Mouse (Mus musculus): ENCODE results near the gene Ube2f. TPM values are rescaled to one million over a fixed set of nuclear protein-coding genes. Genes with fewer than 3 reads are reported as not detected.

Ube2f gene
- total RNA-seq (2021): 10 to 100 TPM; 56.3 to 57.2 TPM
- long read RNA-seq, experiment 1, full-length matches to known transcripts: 54 of 61 reads
- long read RNA-seq, experiment 1, partial matches to known transcripts: 2 of 61 reads
- long read RNA-seq, experiment 1, other reads (novel, unspliced or antisense): 5 of 61 reads
- long read RNA-seq, experiment 2, full-length matches to known transcripts: 60 of 65 reads
- long read RNA-seq, experiment 2, partial matches to known transcripts: 2 of 65 reads
- long read RNA-seq, experiment 2, other reads (novel, unspliced or antisense): 3 of 65 reads

DNA sequence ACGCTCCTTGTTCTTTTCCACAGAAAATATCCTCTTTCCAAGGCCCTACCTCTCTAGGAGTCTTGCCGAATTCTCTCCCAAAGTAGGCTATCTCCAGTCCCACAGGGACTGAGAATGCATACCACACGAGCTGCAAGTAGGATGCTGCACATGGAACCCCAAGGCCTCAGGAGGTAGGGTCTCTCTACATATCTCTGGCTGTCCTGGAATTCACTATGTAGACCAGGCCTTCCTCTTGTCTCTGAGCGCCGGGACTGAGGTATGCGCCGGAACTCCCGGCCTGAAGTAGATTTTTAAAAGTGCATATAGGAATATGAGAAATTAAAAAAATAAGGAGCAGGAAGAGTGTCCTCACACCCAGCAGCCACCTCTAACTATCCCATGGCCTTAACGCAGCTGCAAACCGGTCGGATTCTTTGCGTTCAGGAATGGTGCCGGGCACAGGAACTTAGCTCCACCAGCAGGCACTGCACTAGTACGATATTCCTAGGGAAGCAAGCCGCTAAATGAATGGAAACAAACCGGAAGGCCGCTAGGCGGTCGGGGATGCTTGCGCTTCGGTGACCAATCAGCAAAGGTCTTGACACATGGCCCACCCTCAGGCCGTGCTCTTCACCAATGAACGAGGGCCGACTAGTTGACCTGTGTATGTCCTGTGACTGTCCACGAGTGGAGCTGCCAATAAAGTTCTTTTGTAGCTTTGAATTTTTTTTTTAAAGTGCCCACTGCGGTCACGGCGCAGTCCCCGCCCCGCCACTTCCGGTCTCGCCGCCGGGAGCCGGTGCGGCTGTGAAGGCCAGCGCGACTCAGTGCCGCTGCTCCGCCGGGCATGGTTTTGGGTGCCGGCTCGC, at the start of gene Ube2f:
Gene Ube2f (plus strand): TSS at position 741 of the 851 bp plus-strand sequence.
- peak; percentile 89 for DNase-seq

DNA sequence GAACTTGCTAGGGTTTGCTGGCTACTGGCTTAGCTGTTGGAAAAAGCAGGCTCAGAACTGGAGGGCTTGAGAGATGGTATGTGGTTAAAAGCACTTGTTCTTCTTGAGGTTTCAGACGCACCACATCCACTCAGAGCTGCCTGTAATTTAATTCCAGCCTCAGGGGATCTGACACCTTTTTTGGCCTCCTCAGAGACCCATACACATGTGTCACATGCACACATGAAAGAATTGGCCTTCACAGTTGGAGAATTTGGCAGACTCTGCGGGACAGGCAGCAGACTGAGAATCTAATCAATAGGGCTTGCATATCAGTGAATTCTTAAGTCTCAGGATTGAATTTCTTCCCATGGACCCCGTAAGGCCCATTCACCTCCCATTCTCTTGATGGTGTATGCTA, 49.0 kb upstream of the Ube2f start:
- DNase-seq: no peak

DNA sequence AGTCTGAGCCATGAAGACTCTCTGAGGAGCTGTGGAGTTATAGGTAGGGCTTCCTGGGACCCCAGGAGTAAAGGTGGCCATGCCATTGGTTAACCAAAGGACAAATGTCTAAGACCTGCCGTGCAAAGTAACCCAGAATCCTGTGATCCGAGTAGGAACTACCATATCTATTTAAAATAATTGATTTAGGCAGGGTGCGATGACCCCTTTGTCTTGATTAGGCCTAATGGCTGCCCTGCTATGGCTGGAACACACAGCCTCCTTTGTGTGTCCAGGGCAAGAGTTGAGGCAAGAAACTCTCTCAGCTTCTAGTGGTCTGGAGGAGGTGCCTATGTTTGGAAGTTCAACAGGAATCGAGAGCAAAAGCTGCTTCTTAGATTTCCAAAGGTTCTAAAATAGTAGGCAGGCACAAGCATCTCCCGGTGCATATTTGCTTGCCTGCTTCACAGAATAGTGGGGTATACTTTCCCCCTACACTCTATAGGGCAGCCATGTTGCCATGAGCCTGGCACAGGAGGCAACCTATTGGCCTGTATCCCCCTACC, 45.8 kb upstream of the Ube2f start:
- DNase-seq: no peak

DNA sequence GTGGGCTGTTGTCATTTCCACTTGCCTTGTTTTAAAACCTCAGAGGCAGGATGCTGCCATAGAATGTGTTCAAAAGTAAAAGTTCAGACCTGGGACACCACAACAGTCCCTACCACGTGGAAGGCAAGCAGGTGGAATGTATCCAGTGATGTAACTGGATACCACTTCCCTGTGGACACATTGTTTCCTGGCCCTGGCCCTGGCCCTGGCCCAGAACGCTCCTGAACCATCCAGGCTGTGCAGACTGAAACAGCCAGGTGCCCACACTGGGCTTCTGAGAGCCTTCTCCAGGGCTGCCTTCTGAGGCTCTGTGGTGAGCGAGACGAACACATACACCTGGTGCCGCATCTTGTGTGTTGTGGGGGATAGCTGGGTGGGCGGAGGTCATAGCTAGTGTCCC, 44.5 kb upstream of the Ube2f start:
- no peak for DNase-seq

DNA sequence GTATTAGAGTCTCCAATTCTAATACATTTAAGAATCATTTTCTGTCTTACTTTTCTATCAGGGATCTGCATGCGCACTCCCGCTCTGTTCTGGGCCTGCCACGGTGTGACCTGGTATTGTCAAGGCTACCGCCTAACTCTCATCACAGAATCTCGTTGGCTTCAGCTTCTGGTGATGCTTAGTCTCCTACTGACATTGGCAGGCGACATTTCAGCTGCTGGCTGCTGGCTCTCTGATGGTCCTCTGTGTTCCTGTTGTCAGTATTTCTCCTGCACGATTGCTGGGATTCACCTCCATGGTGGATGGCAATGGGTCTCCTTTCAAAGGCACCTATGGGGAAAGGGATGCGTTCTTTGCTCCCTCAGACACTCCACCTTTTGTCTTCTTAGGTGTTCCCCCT, 43.8 kb upstream of the Ube2f start:
- DNase-seq: no peak

DNA sequence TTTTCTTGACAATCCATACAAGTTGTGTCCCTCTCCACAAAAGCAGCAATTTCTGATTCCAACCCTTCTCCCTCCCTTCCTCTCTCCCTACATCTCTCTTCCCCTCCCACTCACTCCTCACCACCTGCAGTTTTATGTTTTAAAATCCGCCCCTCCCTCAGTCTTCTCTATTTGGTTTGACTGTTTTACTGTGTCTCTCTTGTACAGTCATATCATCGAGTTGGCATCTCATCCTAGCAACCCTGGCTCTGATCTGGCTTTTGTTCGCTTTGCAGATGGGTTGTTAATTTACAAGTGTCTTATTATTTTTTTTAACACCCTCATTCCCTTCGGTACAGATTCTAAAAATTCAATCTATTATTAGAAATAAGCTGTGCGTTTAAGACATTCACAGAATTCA, 43.2 kb upstream of the Ube2f start:
- DNase-seq: no peak

DNA sequence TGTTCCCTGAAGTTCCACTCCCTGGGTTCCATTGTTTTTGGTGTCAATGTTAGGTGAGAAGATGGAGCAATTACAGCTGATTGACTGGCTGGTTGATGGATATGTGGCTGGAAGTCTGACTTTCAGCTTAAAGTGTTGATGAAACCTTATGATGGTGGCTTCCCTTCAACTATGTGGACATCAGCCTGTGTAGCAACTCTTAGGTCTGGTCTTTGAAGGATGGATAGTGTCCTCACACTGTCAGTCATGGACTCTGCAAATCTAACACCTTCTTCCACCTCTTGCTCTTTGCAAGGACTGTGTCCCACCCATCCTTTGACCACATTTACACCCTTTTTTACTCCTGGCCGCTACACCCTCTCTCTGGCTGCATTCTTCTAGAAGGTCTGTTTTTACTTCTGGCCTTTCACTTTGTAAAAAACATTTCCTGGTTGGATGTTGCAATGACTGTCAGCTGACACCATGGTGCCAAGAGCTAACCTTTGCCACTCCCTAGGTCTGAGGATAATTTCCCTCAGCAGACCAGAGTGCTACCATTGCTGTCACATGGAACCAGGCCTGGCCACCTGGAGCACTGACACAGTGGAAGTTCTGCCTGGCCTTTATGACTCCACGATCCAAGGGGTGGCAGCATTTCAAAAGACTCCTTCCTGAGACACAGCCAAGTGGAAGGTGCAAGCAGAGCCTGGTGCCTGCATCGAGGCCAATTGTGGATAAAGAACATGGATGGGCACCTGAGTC, 42.6 kb upstream of the Ube2f start:
- DNase-seq: no peak

DNA sequence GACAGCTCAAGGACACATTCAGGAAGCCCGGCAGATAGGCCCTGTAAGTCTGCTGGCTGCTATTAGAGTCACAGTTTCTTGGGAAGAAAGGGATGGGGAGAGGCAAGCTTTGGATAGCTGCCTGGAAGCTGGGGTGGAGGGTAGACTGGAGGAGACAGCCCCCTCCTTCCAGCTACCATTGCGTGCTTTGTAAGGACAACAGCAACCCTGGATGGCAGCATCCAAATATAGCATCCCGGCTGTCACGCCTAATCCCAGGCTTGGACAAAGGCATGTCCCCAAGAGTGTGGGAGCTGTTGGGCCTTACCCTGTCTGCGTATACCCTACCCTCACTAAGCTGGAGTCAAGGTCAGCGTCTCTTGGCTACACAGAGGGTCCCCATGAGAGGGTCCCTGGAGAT, 40.8 kb upstream of the Ube2f start:
- peak; percentile 28 for DNase-seq

DNA sequence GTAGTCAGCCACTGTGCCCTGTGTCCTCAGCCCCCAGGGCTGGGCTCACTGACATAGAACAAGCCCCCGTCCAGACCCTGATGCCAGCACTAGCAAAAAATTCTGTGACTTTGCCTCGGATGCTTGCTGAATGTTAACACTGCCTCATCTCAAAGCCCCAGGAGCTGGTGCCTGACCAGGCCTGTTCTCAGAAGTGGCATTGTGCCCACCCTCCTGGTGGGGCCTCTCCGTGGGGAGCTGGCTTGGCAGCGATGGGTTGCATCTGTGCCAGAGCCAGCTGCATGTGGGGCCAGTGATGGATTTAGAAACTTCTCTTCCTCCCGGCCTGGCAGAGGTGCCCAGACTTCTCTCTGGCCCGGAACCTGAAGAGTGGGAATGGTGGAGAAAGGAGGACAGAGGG, 40.3 kb upstream of the Ube2f start:
- DNase-seq: peak; percentile 83

DNA sequence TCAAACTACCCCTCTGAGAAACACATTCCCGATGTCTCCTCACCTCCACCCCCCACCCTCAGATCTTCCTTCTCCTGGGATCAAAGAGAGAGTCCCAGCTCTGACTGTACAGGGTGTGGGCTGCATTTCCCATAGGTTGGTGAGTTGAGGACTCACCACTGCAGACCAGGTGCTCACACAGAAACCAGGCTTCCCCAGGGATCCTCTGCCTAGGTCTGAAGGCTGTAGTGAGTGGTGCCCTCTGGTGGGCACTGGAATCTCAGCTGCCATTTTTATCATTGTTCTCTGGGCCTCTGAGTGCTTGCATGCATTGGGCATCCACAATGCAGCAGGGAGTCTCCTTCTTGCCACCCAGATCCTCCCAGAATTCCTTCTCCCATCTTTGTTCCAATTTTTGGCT, 39.0 kb upstream of the Ube2f start:
- DNase-seq: peak; percentile 42

DNA sequence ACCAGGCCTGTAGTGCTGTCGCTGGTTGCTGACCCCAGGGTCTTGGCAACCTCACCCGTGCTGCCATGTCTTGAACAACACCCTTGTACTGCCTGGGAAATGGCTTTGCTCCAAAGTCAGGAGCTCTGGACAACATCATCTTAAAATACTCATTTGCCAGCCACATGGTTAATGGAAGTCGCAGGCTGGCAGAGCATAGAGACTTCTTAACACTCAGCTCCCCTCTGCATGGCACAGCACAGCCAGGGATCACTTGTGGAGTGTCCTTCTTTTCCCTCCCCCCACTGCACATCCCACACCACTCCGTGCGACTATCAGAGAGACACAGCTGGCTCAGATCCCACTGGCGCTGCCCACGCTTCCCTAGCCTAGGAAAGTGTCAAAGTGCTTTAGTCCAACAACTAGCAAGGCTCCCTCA, 38.5 kb upstream of the Ube2f start:
- no peak for DNase-seq

DNA sequence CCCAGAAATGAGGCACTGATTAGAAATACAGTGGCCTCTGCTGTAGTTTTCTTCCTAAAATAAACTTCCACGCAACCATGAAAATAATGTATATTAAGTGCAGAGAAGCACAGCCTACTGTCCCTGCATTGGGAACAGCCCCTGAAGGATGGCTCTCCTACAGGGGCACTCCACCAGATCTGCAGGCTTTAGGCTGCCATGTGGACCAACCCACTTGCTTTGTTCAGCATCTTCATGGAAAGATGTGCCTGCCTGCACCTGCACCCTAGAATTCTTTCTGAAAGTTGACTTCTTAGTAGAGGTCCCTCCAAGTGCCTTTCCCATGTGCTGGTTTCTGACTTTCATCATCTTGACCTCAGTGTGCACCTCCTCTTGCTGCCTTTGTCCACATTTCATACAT, 34.8 kb upstream of the Ube2f start:
- DNase-seq: no peak

DNA sequence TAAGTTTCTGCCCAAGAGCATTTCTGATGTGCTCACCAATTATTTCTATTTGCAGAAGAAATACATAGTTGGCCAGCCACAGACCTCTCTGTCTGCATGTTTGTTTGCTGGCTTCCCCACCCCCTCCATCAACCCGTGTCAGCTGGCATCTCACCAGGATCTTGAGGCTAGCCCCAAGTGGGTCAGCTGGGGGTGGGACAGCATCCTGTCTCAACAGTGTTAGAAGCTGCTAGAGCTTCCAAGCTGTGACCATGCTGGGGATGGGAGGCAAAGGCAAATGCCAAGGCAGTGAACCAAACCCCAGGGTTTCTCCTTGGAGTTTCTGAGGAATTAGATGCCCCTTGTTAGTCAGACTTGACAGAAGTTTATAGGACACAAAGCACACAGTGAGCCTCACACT, 34.1 kb upstream of the Ube2f start:
- DNase-seq: no peak

DNA sequence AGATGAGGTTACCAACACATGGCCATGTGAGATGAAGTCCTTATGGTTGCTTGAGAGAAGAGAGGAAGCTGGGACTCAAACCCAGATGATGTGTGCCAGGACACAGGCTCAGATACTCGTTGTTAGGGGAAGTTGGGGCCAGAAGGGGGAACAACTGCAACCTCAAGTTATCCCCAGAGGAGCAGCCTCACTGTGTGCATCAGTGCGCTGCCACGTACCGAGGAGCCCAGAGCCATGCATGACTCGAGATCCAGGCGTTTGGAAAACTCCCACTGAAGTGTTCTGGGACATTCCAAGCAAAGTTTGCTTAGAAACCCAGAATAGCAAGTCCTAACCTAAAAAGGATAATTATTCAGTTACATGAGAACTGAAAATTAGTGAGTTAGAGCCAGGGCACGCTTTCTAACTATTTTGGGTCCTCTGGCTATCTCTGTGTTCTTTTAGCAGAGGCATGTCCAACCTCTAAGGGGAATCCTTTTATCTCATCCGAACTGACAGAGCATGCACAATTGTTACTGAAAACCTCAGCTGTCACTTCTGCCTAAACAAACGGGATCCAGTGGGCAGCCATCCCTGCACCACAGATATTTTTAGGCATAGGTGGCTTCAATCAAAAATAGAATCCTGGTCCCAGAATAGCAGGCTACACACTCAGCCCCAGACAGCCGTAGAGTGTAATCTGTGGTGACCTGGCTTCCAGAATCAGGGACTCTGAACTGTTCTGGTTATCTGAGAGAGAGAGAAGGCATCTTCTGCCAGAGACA, 33.4 kb upstream of the Ube2f start:
- DNase-seq: no peak

DNA sequence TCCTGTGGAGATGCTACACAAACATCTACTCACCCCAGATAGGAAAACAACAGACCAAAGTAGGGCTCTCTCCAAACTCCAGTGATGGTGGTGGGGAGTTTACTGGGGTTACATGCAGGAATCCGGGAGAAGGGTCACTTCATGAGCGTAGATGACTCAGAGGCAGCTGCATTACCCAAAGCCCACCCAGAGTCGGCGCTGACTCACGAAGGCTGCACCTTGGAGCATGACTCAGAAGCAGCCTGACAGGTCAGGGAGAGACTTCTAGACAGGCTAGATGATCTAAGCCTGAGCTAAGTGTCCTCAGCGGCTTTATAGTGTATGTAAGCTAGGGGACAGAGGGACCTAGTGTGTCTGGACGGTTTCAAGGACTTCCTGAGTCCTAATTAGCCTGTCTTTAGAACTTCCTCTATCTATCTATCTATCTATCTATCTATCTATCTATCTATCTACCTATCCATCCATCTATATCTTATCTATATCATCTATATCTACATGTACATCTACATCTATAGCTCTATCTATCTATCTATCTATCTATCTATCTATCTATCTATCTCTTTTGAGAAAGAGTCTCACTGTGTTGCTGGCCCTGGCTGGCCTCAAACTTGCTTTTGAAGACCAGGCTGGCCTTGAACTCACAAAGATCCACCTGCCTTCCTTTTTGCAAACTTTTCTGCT, 30.3 kb upstream of the Ube2f start:
- DNase-seq: no peak

DNA sequence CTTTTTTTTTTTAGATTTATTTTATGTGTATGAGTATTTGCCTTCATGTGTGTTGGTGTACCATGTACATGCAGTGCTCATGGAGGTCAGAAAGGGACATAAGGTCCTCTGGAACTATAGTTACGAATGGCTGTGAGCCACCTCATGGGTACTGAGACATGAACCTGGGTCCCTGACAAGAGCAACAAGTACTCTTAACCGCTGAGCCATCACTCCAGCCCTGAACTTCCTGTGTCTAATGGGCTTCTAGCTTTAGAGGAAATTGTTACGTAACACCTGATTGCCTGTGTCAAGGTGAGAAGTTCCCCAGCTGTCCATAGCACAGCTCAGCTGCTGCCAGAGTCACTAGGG, 29.8 kb upstream of the Ube2f start:
- no peak for DNase-seq

DNA sequence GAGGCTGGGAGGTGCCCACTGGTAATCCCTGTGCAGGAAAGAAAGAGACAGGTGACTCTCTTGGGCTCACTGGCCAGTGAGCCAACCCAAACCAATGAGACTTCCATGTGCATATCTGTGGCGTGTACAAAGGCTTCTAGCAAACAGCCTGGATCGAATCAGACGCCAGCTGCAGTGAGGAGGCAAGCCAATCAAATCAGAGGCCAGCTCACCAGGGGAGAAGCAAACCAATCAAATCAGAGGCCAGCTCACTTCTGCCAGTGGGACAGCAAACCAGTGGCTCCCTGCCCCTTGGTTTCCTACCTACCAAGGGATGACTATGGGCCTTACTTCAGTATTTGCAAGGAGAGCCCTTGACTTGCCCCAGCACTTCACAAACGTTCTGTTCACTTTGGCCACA, 23.5 kb upstream of the Ube2f start:
- DNase-seq: no peak

DNA sequence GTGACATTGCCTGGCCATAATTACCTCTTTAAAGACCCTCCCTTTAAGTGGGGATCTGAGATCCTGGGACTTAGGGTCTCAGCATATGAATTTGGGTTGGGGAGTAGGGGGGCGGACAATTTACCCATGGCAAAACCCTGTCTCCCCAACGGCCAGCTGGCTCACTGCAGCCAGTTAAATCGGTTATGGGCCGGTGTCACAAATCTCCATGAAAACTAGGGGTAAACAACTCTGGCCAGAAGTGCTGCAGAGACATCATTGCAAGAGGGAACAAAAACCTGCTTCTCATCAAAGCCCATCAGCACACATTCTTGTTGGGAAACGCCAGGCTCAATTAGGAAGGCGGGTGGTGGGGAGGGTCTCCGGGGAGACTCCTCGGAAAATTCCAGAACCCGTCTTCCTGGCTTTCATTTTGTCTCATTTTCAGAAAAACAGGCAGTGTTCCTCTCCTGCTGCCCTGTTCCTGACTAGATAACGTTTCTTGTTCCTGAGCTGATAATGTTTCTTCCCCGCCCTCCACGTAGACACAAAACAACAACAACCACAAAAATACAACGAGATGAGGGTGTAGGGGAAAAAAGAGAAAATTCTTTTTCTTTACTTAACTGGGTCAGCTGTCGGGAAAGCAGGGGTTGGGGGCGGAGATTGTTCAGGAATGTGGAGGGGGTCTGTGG, 22.6 kb upstream of the Ube2f start:
- no peak for DNase-seq

DNA sequence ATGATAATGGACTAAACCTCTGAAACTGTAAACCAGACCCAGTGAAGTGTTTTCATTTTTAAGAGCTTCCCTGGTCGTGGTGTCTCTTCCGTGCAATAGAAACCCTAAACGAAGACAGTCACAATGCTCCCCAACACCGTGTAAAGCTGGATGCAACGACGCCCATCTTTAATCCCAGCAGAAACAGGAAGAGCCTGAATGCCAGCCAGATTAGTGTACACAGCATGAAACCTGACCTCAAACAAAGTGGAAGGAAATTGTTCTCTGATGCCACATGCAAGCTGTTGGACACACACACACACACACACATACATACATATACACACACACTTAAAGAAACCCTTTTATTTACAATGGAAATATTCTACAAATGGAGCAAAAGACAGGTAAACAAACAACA, 19.0 kb upstream of the Ube2f start:
- no peak for DNase-seq

DNA sequence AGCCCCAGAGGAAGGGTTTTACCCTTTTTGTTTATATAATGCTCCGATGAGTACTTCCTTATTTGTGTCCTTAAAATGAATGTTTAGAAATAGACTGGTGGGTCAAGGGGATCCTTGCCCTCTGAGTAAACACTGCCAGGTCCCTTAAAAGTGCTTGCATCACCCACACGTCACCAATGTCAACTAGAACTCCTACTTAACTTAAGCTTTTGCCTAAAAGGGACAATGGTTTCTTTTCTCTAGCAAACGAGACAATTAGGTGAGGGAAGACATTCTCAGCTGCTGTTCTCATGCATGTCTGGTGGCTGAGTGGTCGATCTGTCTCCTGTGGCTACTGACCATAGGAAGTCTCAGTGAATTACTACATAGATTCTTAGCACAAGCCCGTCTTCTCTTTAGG, 18.2 kb upstream of the Ube2f start:
- no peak for DNase-seq

DNA sequence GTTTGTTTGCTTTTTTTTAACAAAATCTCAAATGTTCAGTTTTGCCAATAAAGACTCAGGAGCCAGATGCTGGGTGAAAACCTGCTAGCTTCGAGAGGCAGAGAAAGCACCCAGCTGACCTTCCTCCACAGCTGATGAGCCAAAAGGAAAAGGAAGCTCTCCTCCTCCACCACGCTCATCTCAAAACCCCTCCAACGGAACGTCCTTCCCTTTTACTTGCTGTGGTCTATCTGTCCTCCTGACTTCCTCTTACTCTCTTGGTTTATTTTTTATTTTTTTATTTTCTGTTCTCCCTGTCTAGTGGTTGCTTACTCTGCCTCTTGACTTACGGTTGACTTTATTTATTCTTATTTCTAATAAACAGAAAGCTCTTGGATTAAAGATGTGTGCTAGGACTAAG, 14.7 kb upstream of the Ube2f start:
- no peak for DNase-seq
